Mouse (Mus musculus): ENCODE results near the gene Mpp2.

The Mpp2 gene

DNA sequence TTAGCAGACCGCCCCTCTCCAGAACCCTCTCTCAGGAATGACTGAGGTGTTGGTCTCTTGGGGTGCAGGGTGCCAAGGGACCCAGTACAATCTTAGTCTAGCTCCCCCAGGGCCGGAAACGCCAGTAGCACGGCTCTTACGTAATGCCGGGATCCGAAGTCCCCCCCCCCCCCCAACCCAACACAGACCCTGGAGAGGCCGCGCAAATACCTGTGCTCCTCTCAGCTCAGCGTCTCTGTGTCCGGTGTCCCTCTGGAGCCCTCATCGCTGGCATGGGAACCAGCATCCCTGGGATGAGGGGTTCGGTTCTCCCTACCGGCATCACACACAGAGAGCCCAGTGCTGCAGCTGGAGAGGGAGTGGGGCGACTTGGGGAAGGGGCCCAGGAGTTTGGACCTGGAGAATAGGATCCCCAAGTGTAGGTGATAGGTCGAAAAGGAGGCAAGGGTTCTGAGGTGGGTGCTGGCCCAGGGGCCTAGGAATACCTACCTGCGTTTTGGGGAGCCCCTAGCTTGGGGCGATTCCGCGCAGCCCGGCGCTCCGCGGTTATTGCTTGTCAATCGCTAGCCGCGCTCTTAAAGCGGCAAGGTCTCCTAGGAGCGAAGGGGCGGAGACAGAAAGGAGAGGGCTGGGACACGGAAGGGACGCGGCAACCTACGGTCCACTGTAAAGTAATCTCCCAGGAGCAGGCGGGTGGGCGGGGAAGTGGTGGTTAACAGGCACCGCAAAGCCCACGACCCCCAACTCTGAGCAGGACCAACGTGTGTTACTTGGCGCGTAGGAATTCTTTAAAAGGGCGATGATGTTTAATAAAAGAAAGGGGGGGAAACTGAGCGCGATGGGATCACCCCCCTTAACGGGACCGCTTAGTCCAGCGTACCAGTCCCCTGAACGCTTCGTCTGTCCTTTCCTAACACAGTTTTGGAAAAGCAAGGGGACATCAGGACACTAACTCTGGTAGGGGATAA is at the start of gene Mpp2:
Gene Mpp2, minus strand, starts transcription at position 585 of the 968 bp plus-strand sequence.
- no peak for TF ChIP-seq GATA4 (IDR thresholded peaks at IDR 0.05; ENCODE audit: insufficient replicate concordance, low read length)

GRCm38 (mm10) chr11:102137625-102138446 is 49.5 kb upstream of the Mpp2 start:
- no peak for TF ChIP-seq GATA4 (IDR thresholded peaks at IDR 0.05; ENCODE audit: insufficient replicate concordance, low read length)

- TF ChIP-seq GATA4 (IDR thresholded peaks at IDR 0.05; ENCODE audit: insufficient replicate concordance, low read length): no peak
These were observed 46.2 kb upstream of the Mpp2 start for GRCm38 (mm10) chr11:102134516-102134915.

DNA sequence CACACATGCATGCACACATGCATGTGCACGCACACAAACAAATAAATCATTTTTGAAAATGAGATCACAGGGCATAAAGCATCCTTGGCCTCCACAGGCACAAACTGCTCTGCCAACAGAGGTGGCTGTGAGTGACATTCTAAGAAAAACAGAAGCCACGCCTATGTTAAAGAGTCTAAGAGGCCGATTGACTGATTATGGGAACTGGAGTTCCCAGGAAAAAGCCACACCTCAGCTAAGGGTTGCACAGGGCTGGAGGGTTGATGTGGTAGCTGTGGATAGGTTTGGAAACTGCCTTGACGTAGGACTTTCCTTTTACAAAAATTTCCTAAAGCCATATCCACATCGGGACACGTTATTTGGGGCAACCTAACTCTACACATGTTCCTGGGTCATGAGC is 29.1 kb upstream of the Mpp2 start:
- TF ChIP-seq GATA4 (IDR thresholded peaks at IDR 0.05; ENCODE audit: insufficient replicate concordance, low read length): no peak

GRCm38 (mm10) chr11:102116241-102116640 is 27.9 kb upstream of the Mpp2 start:
- TF ChIP-seq GATA4 (IDR thresholded peaks at IDR 0.05; ENCODE audit: insufficient replicate concordance, low read length): no peak

GRCm38 (mm10) chr11:102111576-102111975 is 23.3 kb upstream of the Mpp2 start:
- TF ChIP-seq GATA4 (IDR thresholded peaks at IDR 0.05; ENCODE audit: insufficient replicate concordance, low read length): no peak

DNA sequence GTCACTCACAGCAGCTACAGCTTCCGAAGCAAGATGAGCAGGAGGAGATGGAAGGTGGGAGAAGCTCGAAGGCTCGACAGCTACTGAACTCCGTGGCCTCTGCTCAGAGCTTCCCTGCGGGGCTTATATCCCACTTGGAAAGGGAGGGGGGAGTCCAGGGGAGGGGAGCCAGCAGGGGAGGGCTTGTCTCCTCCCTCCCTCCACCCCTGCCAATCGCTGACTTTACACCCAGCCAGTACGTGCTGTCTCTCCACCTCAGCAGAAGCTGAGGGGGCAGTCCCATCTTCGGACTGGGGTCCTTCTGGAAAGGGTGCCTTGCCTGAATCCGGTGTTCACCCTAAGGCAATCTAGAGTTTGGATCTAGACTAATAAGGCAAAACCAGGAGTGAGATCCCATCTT is 19.4 kb upstream of the Mpp2 start, which contains the start of gene Pyy:
Gene Pyy, minus strand, starts transcription at position 101 of the 400 bp plus-strand sequence.
- no peak for TF ChIP-seq GATA4 (IDR thresholded peaks at IDR 0.05; ENCODE audit: insufficient replicate concordance, low read length)

DNA sequence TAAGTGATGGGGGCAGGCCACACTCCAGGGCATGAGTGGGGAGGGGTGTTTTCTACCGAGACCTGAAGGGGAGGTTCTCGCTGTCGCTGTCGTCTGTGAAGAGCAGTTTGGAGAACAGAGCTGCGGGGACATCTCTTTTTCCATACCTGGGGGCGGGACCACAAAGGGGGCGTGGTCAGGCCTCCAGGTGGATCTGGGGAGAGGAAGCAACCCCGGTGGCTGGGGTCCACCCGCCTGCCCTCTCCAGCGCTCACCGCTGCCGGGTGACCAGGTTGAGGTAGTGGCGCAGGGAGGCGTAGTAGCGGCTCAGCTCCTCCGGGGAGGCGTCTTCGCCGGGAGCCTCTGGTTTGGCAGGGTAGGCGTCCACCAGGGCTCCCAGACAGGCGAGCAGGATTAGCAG is 18.6 kb upstream of the Mpp2 start:
- TF ChIP-seq GATA4 (IDR thresholded peaks at IDR 0.05; ENCODE audit: insufficient replicate concordance, low read length): no peak

DNA sequence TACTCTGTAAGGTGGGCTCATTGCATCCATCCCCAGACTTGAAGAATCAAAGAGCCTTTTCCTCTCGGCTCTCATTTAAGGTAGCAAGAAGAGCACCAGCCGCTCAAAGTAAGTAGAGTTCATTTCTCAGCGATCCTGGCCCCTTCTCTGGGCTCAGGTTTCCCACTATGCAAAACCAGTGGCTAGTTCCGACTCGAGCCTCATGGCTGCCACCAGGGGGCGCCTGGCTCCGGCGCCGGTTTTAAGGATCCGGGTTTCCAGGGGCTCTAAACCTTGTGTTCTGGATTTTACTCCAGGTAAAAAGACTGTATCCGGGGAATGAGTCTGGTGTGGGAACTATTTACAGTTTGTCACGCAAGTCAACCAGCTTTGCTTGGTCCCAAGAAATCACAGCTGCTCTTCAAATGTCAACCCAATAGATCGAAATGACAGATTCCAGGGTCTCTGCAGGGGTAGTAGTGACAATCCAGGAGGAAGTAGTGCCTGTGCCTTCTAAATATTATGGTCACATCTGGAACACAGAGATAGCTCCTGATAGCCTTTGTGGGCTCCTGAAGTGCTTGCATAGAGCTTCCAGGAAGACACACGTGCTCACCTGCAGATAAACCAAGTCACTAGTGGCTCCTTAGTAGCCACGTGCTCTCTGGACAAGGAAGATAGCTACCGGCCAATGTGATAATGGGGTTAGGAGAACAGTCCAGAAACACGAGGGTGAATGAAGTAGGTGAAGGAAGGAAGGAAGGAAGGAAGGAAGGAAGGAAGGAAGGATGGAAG is 14.4 kb upstream of the Mpp2 start:
- no peak for TF ChIP-seq GATA4 (IDR thresholded peaks at IDR 0.05; ENCODE audit: insufficient replicate concordance, low read length)

DNA sequence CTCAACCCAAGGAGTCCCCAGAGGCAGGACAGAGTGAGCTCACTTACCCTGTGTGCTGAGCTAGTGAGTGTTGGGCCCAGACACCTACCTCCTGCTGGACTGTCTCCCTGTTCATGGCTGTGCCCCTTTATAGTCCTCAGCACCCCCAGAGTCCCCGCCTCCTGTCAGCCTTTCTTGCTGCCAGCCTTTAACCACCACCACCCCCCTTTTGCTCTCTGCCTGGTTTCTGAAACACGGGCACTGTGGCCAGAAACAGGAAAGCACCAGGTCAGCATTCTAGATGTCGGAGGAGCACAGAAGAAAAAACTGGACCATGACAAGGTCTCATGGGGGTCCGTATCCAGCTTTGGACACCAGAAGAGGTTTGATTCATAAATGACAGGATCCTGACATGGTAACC is 12.9 kb upstream of the Mpp2 start, which contains the start of gene Ppy:
Gene Ppy, minus strand, starts transcription at position 101 of the 400 bp plus-strand sequence.
- no peak for TF ChIP-seq GATA4 (IDR thresholded peaks at IDR 0.05; ENCODE audit: insufficient replicate concordance, low read length)

DNA sequence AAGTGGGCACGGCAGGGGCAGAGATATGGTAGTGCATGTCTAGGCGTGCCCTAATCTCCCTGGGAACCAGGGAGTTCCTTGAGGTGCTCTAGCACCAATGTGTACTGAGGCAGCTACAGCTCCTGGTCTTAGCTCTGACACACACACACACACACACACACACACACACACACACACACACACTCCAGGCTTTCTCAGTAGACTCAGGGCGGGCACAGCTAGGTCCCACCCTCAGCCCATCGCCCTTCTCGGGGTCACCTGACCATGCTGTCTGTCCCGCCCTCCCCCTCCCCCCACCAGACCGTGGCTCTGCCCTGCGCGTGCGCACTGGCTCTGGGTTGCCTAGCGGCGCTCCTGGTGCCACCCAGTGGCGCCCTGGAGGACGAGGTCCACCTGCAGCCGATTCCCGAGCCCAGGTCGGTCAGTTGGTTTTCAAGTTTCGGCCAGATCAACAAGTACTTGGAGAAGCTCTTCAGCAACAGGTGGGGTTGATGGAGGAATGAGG is 8.6 kb upstream of the Mpp2 start:
- no peak for TF ChIP-seq GATA4 (IDR thresholded peaks at IDR 0.05; ENCODE audit: insufficient replicate concordance, low read length)

- TF ChIP-seq GATA4 (IDR thresholded peaks at IDR 0.05; ENCODE audit: insufficient replicate concordance, low read length): no peak
These were observed 8.1 kb upstream of the Mpp2 start for GRCm38 (mm10) chr11:102096446-102096845.

GRCm38 (mm10) chr11:102095676-102096075 is 7.4 kb upstream of the Mpp2 start:
- TF ChIP-seq GATA4 (IDR thresholded peaks at IDR 0.05; ENCODE audit: insufficient replicate concordance, low read length): no peak

- no peak for TF ChIP-seq GATA4 (IDR thresholded peaks at IDR 0.05; ENCODE audit: insufficient replicate concordance, low read length)
These were observed 933 bp upstream of the Mpp2 start for GRCm38 (mm10) chr11:102089088-102089808.

All from liver, adult (tissue).